Comparison of ENCODE assay signal across 8 mouse cellular contexts in the genomic region with DNA sequence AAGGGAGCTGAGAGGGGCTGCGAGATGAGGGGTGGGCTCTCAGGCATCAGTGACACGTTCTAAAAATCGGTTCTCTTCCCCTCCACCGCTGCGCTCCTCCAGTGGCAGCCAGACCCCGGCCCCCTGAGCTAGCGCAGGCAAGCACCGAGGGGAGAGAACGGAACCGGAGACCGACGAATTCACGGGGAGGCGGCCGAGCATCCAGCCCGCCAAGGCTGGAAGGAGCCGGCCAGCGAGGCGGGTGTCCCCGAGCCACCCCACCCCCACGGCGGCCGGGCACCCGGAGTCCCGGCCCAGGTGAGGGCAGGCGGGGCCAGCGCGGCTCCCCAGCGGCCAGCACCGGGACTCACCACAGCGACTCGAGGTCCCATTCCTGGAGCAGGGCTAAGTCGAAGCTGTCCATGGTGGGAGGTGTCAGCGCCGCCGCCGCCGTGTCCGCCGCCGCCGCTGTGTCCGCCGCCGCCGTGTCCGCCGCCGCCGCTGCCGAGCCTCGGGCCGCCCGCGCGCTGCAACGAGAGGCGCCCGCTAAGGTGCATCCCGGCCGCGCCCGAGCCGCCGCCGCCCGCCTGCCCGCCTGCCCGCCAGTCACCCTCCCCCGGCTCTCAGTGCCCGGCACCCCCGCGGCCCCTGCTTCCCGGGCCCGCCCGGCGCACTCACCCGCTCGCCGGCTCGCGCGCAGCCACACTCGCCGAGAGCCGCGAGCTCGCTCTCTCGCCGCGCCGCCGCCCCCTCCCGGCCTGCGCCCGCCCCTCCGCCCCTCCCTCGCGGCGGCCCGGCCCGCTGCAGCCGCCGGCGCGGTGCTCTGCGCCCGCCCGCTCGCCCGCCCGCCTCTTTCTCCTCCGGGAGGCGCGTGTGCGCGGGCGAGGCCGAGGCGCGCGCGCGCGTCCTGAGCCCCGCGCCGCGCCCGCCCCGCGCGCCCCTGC. TPM values are rescaled to one million over a fixed set of nuclear protein-coding genes. Genes with fewer than 3 reads are reported as not detected.
DNase-seq lines count a peak whose midpoint lies in the region; ATAC-seq and TF ChIP-seq lines count a peak whose summit lies in the region.

No protein-coding gene starts in this region.

- H3K4me3 ChIP-seq in embryonic facial prominence, embryonic 12.5 days = peak overlapping the region; percentile 88
- peak overlapping the region; percentile 83 for H3K4me3 ChIP-seq in heart, embryonic 13.5 days
- peak overlapping the region; percentile 77 for H3K4me3 ChIP-seq in lung, adult 2 months (replicated peaks; ENCODE audit: extremely low read depth, low read depth, low read length)
- peak overlapping the region; percentile 73 for H3K4me3 ChIP-seq in olfactory bulb, adult 2 months (ENCODE audit: insufficient read depth, low read depth, low read length)

- no peak for TF ChIP-seq CTCF in lung, adult 2 months (IDR thresholded peaks at IDR 0.05; ENCODE audit: insufficient read depth, low read length)
- TF ChIP-seq CTCF in olfactory bulb, adult 2 months (IDR thresholded peaks at IDR 0.05; ENCODE audit: insufficient read depth, low read depth, low read length) = no peak

- H3K36me3 ChIP-seq in embryonic facial prominence, embryonic 12.5 days = 0 out of 2 replicates have a peak, but pooled peaks cover 3% of the 10 kb centered on the region
- H3K36me3 ChIP-seq in heart, embryonic 13.5 days = no peaks in the 10 kb centered on the region

- H3K27me3 ChIP-seq in embryonic facial prominence, embryonic 12.5 days = no peaks in the 10 kb centered on the region
- H3K27me3 ChIP-seq in heart, embryonic 13.5 days (replicated peaks) = peaks cover 51% of the 10 kb centered on the region

- ATAC-seq in embryonic facial prominence, embryonic 12.5 days (ENCODE audit: insufficient number of reproducible peaks, insufficient read depth, low FRiP score, low TSS enrichment) = peak; percentile 77
- peak; percentile 45; the same call in 1 of the 2 replicates for ATAC-seq in heart, embryonic 13.5 days (ENCODE audit: extremely low read depth, insufficient number of reproducible peaks, low FRiP score, low TSS enrichment)

- H3K4me2 ChIP-seq in embryonic facial prominence, embryonic 12.5 days (replicated peaks) = peak overlapping the region; percentile 70
- H3K4me2 ChIP-seq in heart, embryonic 13.5 days = peak overlapping the region; percentile 98

- H3K9ac ChIP-seq in embryonic facial prominence, embryonic 12.5 days = peak overlapping the region; percentile 89
- peak overlapping the region; percentile 90 for H3K9ac ChIP-seq in heart, embryonic 13.5 days

- under 1% methylated on average over 62 of the region's 133 CpGs for WGBS in embryonic facial prominence, embryonic 12.5 days
- WGBS in heart, embryonic 13.5 days = under 1% methylated on average over 85 of the region's 133 CpGs
- 2% methylated on average over 76 of the region's 133 CpGs for WGBS in lung, adult 2 months
- WGBS in olfactory bulb, adult 2 months = 6% methylated on average over 101 of the region's 133 CpGs

- H3K4me1 ChIP-seq in embryonic facial prominence, embryonic 12.5 days = peaks cover 39% of the 10 kb centered on the region
- peaks cover 19% of the 10 kb centered on the region for H3K4me1 ChIP-seq in heart, embryonic 13.5 days
- peaks cover 11% of the 10 kb centered on the region for H3K4me1 ChIP-seq in lung, adult 2 months (ENCODE audit: control insufficient read depth, insufficient read depth, low read length)
- H3K4me1 ChIP-seq in olfactory bulb, adult 2 months (ENCODE audit: control insufficient read depth, insufficient read depth, low read length) = peaks cover 8% of the 10 kb centered on the region

- peak overlapping the region; percentile 97 for H3K27ac ChIP-seq in embryonic facial prominence, embryonic 12.5 days
- peak overlapping the region; percentile 79 for H3K27ac ChIP-seq in heart, embryonic 13.5 days (replicated peaks)
- no peak overlapping the region; the same call in 1 of the 2 replicates for H3K27ac ChIP-seq in olfactory bulb, adult 2 months (ENCODE audit: insufficient read depth, low read depth, low read length)

- H3K9me3 ChIP-seq in embryonic facial prominence, embryonic 12.5 days = no peaks in the 10 kb centered on the region
- H3K9me3 ChIP-seq in heart, embryonic 13.5 days = no peaks in the 10 kb centered on the region

- DNase-seq in urinary bladder, adult 18-20 months (ENCODE audit: low spot score in 2 of 2) = peak; percentile 20 to 40
- DNase-seq in urinary bladder, postnatal 10 days (ENCODE audit: low spot score) = no peak
- DNase-seq in kidney, postnatal 25 days = peak; percentile 20 to 58
- peak; percentile 44 for DNase-seq in lung, adult 2 months
- DNase-seq in thymus, postnatal 14 days = peak; percentile 63

- TF ChIP-seq POLR2A in lung, adult 2 months (IDR thresholded peaks at IDR 0.05; ENCODE audit: borderline replicate concordance, extremely low read depth, low read depth, low read length) = no peak
- TF ChIP-seq POLR2A in olfactory bulb, adult 2 months (IDR thresholded peaks at IDR 0.05; ENCODE audit: insufficient read depth, low read depth, low read length) = no peak

RNA-seq across cellular contexts. Expression of gene Aff3, which starts 37.8 kb away (rescaled TPM):
- 32.9 and 38.0 TPM in 2 replicates for polyA plus RNA-seq in embryonic facial prominence, embryonic 12.5 days (2016; fragmentation: Nextera tagmentation; extraction: Ambion mirVana)
- polyA plus RNA-seq in heart, embryonic 13.5 days (2015; fragmentation: Nextera tagmentation; extraction: Ambion mirVana) = 1.9 and 2.1 TPM in 2 replicates
- polyA plus RNA-seq in lung, adult 2 months (2012; rRNA removed) = 16.9 and 19.3 TPM in 2 replicates
- not detected in 2 replicates for polyA plus RNA-seq in olfactory bulb, adult 2 months (2012; ENCODE audit: insufficient read depth, insufficient read length, low replicate concordance, missing spikeins)
